Mouse (Mus musculus) spleen, adult 12 weeks (tissue): ENCODE measurements around the gene Wdr81.

Source experiments
- DNase-seq: peaks from one replicate; pipeline ENCODE4 v3.0.0; 2022; ENCODE audit warnings: low spot score

Wdr81 gene

DNA sequence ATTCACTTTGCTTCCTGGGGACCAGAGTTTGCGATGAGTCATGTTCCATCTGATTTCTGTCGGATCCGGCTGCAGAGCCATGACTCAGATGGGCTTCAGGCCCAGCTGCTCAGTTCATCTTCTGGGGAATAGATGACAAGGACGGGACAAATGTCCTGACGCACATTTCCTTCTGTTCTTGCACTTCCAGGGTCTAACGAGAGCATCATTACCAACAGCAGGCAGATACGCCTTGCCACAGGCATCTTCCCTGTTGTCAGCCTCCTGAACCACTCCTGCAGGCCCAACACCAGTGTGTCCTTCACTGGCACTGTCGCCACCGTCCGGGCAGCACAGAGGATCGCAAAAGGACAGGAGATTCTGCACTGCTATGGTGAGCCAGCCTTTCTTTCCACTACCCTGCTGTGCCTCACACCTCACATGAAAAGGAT, 55.1 kb downstream of the Wdr81 start:
- DNase-seq: no peak

DNA sequence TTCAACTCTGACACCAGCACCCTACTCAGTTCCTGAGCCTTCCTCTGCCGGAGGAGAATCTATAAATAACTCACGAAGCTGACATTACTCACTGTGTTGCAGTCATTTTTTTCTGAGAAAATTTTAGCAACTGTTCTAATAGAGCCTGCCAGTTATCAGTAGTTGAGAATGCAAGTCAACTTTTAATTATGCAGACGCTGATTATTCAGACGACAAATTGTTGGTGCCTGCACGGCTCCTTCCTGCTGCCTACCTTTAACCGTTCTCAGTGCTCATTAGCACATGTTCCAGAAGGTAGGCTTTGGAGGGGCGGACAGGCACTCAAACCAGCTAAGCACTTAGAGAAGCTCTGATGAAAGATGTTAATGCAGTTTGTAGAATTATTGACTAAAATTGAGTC, 57.1 kb downstream of the Wdr81 start:
- no peak for DNase-seq

DNA sequence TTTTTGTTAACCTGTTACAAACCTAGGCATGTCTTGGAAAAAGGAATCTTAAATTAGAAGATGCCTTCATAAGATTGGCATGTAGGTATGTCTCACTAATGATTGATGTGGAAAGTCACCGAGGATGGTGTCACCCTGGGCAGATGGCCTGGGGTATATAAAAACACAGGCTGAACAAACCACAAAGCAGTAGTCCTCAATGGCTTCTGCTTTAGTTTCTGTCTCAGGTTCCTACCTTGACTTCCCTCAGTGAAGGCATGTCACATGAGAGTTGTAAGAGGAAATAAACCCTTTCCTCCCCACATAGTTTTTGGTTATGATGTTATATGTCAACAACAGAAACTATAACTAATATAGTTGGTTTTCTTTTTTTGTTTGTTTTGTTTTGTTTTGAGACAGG, 58.9 kb downstream of the Wdr81 start:
- no peak for DNase-seq
